Mouse (Mus musculus): ENCODE data around the gene BC004004. TPM values are rescaled to one million over a fixed set of nuclear protein-coding genes. Genes with fewer than 3 reads are reported as not detected.
A peak's percentile ranks its signal among the peaks of the same experiment; 100 is the strongest.
"Not testable (repeated sequence)": the region's sequence is repeated elsewhere in the genome, so short reads cannot be mapped to it uniquely, and the experiment has no call there.

The BC004004 gene
- total RNA-seq, 4 experiments from 2014 or later, result 107 to 140 (median 126) TPM

DNA sequence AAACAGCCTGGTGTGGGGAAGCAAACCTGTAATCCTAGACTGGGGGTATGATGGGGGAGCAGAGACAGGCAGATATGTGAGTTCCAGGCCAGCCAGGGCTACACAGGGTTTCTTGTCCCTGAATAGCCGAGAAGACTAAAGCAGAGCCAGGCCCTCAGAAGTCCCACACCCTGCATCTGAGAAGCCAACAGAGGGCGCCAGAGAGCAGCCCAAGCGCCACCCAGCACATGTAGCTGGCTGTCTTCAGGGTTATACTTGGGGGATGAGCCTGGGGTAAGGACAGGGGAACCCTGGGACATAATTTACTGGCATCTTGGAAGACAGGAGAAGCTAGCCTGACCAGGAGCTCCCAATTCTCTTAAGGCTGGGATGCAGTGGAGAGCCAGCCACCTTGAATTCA, 9.1 kb upstream of the BC004004 start:
- DNase-seq (ENCODE audit: low spot score in 2 of 2), result peak; percentile 52 to 66

DNA sequence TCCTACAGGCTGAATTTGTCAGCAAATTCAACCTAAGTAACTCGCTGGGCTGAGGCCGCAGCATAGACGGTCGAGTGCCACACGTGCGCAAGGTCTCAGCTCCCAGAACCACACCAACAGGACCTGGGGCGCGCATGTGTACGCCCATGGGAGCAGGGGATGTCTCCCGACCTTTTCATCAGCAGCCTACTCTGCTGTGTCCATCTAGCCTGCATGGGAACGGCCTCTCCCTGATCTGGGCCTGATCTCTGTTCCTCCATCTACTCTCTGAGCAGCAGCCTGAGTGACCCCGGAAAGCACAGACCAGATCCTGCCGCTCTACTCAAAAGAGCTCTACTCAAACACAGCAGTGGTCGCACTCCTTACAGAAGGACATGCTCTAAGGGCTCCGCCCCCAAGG, 8.1 kb upstream of the BC004004 start:
- no peak for DNase-seq (ENCODE audit: low spot score in 2 of 2)

DNA sequence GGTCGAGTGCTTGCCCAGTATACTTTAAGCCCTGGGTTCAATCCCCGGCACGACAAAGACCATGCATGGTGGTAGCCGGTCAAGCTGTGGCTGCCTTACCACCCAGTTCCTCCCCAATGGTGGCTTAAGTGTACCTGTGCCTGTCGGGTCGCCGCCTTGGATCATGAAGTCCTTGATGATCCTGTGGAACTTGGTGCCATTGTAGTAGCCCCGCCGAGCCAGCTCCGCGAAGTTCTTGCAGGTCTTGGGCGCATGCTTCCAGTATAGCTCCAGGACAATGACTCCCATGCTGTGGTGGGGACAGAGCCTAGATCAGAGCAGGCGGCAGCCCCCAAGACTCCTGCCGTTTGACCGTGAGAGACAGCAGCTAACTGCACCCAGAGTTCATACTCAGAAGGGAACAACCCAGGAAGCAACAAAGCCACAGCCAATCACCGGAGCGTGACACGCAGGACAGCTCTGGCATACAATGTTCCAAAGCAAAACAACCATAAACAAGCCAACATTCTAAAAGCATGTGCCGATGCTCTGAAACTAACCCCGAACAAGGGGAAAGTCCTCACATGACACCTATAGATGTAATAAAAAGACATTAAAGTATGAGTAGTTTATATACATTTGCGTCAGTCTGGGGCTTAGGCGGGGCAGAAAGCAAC, 6.9 kb upstream of the BC004004 start:
- no peak for DNase-seq (ENCODE audit: low spot score in 2 of 2)

DNA sequence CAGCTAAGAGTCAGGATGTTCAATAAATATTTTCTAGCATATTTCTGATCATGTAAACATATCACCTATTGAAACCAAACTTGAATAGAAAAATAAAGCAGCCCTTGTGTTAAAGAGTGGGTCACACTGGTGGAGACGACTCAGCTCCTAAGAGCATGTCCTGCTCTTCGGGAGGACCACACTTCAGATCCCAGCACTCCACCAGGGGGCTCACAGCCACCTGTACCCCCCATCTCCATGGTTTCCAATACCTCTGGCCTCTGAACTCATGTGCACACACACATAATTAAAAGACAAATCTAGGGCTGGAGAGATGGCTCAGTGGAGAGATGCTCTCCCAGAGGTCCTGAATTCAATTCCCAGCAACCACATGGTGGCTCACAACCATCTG, 6.3 kb upstream of the BC004004 start:
- no peak for DNase-seq (ENCODE audit: low spot score in 2 of 2)

DNA sequence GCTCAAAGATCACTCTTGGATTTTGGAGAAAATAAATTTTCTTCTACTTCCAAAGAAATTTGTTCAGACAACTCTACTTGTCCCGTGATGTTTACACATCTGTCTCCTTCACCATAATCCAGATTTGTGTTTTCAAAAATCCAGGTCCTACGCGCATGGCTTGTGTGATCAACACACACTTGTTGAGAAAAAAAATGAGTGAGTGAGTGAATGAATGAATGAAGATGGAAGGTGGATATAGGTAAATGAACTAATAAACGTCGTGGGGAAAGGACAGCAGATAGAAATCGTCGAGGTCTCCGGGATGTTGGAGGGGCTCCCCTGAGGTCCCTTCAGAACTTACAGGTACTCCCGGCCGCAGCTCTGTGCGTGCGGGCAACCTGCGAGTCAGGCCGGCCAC, 5.2 kb upstream of the BC004004 start:
- DNase-seq (ENCODE audit: low spot score in 2 of 2), result no peak

DNA sequence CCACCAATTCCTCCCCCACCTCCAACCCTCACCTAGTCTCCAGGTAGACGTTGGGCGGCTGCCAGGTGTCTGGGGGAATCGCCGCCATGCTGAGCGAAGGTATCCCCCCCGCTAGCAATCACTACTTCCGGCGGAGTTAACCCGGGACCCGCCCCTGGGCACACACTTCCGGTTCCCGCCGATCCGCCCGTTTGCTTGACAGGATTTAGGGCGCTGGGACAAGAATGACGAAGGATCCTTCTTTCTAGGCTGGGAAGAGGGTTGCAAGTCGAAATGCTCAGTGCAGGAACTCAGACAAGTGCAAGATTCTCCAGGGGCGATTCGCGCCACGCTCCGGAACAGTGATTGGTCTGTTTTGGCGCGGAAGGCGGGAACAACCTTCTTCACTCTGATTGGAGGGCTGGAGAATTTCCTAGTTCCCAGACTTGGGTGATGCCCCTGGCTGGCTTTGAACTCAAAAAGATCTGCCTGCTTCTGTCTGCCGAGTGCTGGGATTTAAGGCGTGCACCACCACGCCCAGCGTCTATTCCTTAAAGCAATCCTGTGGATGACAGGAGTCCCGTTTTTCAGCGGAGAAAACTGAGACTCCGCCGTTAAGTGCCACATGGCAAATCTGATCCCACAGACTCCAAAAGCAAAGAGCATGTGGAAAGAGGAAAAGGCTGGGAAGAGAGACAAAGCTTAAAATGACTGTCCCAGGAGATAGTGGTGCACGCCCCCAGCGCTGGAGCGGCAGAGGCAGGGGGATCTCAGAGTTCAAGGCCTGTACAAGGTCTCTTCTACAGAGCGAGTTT, 4.6 kb upstream of the BC004004 start, which contains the start of gene Ppil1:
Ppil1 (minus strand) TSS at position 347 of the 794 bp plus-strand sequence.
- DNase-seq (ENCODE audit: low spot score in 2 of 2), result peak; percentile 58 to 61

DNA sequence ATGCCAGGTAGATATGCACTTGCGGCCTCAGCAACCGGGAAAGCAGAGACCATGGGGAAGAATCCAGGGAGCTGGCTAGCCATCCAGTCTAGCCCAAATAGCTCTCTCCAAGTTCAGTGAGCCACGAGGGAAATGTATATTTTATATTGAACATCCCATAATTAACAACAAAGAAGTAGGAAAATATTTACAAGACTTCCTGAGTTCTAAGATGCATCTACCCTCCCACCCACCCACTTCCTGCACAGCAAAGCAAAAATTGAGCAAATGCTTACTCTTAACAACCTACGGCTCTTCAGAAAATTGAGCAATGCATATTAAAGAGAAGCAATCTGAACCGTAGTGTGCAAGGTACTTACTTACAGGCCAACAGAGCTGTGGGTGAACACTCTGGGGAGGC, 3.8 kb upstream of the BC004004 start:
- no peak for DNase-seq (ENCODE audit: low spot score in 2 of 2)

DNA sequence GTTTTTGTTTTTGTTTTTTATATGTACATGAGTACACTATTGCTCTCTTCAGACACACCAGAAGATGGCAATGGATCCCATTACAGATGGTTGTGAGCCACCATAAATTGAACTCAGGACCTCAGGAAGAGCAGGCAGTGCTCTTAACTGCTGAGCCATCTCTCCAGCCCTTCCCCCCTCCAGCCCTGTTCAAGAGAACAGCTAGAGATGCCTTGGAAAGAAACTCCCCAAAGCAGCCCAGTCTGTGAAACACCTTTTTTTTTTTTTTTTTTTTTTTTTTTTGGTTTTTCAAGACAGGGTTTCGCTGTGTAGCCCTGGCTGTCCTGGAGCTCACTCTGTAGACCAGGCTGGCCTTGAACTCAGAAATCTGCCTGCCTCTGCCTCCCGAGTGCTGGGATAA, 1.5 kb upstream of the BC004004 start:
- DNase-seq (ENCODE audit: low spot score in 2 of 2), result not testable (repeated sequence)

DNA sequence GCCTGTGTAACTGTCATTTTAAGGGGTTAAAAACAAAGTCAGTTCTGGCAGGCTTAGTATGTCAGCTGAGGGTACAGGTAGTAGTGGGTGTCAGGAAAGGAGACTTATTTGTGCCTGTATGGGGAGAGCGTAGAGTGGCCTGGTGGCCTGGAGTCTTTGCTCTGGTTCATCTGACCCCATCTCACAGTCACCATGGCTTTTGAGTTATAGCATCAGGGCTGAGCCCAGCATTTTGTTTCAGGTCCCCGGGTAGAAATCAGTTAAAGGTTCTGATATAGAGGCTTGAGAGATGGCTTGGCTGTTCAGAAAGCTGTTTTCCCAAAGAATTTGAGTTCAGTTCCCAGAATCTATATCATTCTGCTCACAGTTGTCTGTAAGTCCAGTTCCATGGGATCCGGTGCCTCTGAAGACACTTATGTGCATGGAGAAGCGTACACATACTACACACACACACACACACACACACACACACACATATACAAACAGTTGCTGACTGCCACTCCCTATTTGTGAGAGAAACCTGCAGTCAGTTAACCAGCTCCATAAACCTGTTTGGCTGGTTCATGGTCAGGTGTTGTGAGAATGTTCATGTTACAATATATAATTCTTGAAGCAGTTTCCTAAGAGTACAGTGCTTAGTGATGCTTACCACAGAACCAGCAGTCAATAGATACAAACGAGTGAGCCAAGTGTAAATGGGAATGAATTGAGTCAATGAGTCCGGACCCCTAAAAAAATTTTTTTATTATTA, 482 bp upstream of the BC004004 start:
- DNase-seq (ENCODE audit: low spot score in 2 of 2), result no peak

DNA sequence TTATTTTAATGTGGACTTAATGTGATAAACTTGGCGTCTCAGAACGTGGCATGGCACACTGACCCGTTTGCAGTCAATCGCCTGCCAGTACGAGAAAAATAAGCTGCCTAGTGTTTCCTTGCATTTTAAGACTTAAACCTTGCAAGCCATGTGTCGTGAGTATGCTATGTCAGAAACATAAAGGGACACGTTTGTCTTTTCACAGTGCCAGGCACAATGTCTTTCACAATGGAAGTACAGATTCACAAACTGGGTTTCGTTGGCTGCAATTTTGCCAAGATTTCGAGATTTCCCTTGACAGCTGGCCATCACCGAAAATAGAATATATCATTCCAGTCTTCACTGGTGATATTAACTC, 740 bp downstream of the BC004004 start:
- DNase-seq (ENCODE audit: low spot score in 2 of 2), result no peak

DNA sequence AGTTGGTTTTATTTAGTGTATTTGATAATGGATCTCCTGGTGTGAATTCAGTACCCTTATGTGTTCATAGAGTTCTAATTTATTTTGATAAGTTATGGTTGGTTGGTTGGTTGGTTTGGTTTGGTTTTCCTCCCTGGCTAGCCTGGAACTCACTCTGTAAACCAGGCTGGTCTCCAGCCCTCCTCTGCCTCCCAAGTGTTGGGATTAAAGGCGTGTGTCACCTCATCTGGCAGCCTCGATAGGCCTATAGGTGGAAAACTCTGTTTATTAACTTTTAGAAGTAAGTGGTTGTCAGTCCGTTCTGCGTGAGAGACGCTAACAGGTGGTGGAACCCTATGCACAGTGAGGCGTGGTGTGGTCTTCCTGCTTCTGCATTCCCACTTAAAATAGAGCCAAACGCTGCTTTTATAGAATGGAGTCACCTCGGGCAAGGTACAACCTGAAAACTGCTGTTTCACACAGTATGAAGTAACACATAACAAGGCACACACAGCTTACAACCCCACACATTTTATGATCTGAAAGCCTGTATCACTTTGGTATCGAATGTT, 1.6 kb downstream of the BC004004 start:
- no peak for DNase-seq (ENCODE audit: low spot score in 2 of 2)

DNA sequence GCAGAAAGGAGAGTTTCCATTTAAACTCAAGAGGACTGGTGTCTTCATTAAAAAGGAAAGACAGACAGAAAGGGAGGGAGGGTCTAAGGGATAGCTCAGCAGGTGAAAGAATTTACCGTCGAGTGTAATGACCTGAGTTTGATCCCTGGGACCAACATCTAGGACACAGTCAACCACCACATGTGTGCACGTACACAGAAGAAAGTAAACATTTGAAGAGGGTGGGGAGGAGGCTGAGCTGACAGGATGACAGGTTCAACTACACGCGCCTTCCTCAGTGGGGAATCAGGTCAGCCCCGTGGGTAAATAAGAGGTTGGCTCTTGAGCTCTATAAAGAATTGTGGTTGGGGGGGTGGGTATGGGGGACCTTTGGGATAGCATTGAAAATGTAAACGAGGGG, 4.6 kb downstream of the BC004004 start:
- DNase-seq (ENCODE audit: low spot score in 2 of 2), result no peak

DNA sequence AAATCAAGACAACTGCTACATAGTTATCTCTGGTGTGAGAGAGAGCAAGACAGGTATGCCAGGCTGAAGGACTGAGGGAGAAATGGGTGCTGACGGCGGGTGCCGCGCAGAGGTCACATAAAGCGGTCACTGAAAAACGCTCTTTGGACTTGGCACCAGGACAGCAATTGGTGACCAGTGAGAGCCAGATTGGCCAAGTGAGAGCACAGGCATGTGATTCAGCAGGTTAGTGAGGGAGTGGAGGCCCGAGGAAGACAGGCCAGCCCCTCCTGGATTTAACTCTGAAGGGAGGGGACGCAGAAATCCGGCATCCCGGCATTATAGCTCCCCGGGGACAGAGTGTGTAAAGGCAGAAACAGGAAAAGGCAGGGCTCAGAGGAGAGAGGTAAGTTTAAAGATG, 5.3 kb downstream of the BC004004 start:
- DNase-seq (ENCODE audit: low spot score in 2 of 2), result peak; percentile 20 to 21

DNA sequence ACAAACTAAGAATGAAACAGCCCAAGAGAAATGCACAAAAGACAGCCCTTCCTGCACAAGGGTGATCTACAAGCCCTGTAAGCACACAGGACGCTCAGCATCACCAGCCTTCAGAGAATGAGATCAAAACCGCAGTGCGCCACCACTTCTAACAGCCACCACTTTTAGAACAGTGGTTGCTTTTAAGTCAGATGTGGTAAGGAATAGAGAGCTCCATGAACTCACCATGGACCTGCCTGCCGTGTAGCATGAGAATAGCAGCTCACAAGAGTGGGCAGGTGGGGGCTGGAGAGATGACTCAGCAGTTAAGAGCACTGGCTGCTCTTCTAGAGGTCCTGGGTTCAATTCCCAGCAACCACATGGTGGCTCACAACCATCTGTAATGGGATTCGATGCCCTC, 11.8 kb downstream of the BC004004 start:
- no peak for DNase-seq (ENCODE audit: low spot score in 2 of 2)

DNA sequence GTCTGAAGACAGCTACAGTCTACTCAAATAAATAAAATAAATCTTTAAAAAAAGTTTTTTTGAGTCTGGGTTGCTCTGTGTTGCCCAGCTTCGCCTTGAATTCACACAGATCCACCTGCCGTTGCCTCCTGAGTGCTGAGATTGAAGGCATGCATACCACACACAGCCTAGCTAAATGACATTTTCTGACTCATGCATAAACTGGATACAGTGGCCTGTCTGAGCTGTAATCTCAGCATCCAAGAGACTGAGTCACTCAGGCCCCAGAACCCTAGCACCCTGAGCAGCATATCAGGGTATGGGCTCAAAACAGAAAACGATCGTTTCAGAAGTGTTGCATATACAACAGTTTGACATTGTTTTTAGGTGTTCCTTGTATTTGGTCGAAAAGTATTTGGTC, 13.0 kb downstream of the BC004004 start:
- DNase-seq (ENCODE audit: low spot score in 2 of 2), result no peak

DNA sequence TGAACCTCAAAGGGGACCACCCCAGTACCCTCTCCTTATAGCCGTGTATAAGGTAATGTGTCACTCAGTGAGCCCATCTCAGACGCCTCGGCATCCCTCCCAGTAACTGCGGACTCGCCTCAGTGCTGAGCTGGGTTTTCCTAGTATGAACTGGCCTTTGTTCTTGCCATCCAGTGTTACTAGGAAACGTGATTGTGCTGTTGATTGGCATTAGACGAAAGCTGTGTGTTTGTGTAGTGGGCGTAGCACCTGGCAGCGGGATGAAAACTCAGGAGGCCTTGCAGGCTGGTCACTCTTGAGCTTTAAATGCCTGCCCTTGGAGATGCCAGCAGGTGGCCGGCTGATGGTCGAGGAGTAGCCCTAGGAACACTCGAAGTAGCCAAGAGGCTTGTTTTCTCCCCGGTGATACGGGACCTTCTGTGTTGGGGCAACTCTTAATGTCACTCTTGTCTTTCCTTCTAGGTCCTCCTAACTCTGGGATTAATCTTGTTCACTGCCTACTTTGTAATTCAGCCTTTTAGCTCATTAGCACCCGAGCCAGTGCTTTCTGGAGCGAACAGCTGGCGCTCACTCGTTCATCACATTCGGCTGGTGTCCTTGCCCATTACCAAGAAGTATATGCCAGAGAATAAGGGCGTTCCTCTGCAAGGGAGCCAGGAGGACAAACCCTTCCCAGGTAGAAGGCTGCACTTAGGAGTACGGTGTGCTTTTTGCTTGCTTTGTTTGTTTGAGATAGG, 13.8 kb downstream of the BC004004 start:
- no peak for DNase-seq (ENCODE audit: low spot score in 2 of 2)

DNA sequence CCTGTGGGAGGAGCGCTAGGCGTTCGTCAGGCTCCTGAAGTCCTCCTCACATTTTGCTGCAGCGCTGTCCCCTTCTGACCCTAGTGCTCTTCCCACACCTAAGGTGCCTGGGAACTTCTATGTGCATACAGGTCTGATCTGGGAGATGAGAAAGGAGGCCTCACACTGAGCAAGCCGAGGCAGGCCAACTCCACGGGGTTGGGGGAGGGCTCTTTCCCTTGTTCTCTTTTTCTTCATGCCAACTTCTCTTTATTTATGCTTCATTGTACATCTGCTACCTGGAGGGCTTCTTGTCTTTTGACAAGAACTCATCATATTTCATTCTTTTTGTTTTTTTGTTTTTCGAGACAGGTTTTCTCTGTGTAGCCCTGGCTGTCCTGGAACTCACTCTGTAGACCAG, 23.2 kb downstream of the BC004004 start:
- DNase-seq (ENCODE audit: low spot score in 2 of 2), result no peak

DNA sequence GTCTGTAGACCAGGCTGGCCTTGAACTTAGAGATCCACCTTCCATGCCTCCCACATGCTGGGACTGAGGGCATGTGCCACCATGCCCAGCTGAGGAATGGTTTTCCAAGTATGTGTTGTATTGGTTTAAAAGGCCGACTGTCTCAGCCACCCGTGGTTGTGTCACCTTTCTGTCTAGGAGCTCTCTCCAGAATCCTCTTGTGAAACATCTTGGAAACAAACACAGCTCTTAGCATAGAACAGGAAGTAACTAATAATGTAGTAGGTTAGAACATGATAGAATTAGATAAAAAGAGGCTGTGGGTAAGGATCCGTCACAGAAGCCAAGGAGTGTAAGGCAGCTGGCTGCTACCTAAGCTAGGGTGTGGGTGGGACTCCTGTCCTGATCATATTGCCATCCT, 24.4 kb downstream of the BC004004 start:
- no peak for DNase-seq (ENCODE audit: low spot score in 2 of 2)

DNA sequence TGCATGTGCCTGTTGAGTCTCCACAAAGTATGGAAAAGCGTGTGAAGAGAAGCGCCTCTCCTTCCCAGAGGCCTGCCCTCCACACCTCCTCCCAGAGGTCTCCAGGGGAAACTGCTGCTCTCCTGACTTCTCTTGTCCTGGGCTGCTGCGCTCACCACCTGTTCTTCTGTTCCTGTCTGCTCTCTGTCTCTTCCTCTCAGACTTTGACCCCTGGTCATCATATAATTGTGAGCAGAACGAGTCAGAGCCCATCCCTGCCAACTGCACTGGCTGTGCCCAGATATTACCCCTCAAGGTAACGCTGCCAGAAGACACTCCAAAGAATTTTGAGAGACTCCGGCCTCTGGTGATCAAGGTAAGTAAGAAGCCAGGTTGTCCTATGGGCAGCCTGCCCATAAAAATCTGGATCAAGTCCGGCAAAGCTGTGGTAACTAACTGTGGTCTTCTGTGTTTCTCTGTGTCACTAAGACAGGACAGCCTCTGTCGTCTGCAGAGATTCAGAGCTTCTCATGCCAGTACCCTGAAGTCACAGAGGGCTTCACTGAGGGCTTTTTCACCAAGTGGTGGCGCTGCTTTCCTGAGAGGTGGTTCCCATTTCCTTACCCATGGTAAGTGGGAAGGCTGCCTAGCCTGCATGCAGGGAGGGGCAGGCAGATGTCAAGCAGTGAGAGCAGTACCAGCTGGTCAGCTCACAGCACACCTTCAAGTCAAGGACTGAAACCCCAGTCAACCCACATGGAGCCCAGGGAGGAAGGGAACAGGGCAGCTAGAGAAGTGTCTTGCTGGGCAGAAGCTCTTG, 25.4 kb downstream of the BC004004 start:
- DNase-seq (ENCODE audit: low spot score in 2 of 2), result no peak

DNA sequence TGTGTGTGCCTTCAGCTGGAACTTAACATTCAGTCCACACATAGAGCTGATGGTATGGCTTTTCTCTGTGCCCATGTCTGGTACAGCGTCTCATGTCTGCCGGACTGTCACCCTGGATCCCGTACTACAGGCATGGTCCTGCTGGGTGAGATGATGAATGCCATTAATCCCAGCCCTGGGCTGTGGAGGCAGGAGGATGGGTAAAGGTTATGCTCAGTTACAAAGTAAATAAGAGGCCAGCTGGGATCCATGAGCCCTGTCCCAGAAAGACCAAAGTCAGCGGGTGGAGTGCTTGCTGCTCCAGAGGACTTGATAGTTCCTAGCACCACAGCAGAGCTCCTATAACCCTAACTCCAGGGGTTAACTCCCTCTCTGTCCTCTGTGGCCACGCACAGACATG, 27.2 kb downstream of the BC004004 start:
- DNase-seq (ENCODE audit: low spot score in 2 of 2), result no peak

DNA sequence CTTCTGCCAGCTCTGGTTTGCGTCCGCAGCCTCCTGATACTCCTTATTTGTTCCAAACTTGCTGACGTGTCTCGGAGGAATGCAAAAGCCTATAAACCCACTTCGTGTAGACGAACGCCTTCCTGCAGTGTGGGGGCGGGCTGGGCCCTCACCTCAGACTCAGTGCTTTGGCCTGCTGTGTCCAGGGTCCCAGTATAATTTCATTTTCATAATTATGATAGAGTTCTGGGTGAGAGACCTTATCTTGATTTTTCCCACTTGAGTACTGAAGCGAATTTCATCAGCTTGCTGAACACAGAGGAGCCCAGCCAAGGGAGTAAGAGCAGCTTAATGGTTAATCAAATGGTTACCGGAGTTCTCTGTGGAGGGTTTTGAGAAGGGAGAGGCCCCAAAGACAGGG, 28.7 kb downstream of the BC004004 start:
- DNase-seq (ENCODE audit: low spot score in 2 of 2), result no peak

Measured in gastrocnemius, adult 8-10 months (tissue).